Mouse (Mus musculus): Measurements from ENCODE around the gene Zfpm1. TPM values are rescaled to one million over a fixed set of nuclear protein-coding genes. Genes with fewer than 3 reads are reported as not detected.
A peak's percentile ranks its signal among the peaks of the same experiment; 100 is the strongest.

The Zfpm1 gene
- polyA plus RNA-seq, 1 experiment from 2014 or later, result 5.7 TPM

DNA sequence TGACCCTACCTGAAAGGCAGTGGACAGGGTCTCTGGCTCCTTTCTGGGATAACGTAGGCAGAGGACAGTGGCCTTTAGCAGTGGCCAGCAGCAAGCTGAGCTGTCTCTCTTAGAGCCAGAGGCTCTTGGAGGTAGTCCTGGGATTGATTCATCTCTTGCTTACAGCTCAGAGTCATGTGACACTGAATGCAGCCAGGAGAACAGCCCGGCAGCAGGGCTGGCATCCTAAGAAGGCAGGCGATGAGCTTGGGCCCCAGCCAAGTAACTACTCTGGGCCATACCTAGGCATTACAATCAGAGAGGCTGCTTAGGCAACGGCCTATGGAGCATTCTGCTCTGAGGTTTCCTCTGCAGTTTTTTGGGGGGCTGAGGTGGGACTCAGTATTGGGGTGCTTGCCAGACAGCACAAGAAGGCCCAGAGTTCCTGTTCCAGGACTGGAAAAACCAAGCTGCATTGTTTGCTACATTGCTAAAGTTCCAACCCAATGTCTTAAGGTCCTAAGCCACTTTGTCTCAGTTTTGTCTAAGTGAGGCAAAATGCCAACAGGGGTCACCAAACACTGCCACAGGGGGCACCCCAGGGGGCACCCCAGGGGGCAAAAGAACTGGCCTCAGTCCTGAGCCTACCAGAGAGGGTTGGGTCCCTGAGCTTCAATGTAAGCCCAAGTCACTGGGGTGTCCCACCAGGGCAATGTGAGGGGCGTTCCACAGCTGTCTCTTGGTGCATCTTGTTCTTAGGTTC, 66.0 kb downstream of the Zfpm1 start:
- DNase-seq (no peak), ATAC-seq (no peak)
- no peak overlapping the region for H3K4me2 ChIP-seq (ENCODE audit: low read depth, low read length)
- H3K4me1 ChIP-seq (ENCODE audit: insufficient read depth), result peaks cover 43% of the 10 kb centered on the region
- no peaks in the 10 kb centered on the region; the same call in none of the 2 replicates for H3K27me3 ChIP-seq (ENCODE audit: insufficient read depth, low read length)
- 64% methylated on average over 5 of the region's 5 CpGs for WGBS (ENCODE audit: insufficient replicate concordance)
- no peak overlapping the region for H3K4me3 ChIP-seq (ENCODE audit: low read depth, low read length)
- TF ChIP-seq EP300 (IDR thresholded peaks at IDR 0.05; ENCODE audit: low read depth), result no peak
- TF ChIP-seq CTCF (IDR thresholded peaks at IDR 0.05; ENCODE audit: low read depth), result no peak
- H3K36me3 ChIP-seq (replicated peaks; ENCODE audit: insufficient read depth, low read length), result no peaks in the 10 kb centered on the region
- no peak overlapping the region for H3K9ac ChIP-seq (replicated peaks)
- H3K27ac ChIP-seq (ENCODE audit: low read depth), result no peak overlapping the region
- no peaks in the 10 kb centered on the region for H3K9me3 ChIP-seq (ENCODE audit: low read length)

DNA sequence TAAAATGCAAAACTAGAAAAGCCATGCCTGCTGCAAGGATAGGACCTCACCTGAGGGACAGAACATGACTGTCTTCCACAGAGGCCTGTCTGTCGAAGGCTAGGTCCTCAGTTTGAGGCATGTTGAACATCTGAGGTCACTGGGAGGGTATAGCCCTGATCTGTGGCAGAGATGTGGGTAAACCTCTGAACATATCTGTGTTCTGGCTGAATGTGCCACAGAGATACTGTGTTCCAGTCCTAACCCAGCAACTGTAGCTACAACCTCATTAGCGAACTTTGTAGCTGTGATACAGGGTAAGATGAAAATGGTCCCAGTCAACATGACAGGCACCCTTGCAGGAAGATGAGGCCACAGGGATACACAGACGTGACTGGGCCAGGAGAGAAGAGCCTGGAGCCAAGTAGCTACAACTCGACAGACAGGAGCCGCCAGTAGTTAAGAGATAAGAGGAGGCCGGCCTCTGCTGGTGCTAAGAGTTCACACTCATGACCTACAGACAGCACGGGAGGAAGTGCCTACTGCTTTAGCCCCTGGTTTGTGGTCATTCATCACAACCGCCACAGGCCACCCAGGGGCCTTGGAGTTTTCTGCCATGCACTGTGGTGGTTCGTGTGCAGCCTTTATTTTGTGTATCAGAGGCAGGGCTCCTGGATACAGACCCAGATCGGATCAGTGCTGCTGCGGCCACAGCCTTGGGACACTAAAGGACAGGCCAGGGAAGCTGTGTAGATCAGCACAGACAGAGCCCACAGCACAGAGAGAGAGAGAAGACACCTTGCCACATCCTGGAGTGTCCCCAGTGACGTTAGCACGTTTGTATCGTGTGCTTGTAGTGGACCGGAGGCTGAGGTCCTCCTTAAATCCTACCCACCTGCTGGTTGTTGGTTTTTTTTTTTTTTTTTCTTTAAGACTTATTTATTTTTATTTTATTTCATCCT, 67.7 kb downstream of the Zfpm1 start:
- H3K4me3 ChIP-seq (ENCODE audit: low read depth, low read length), result no peak overlapping the region
- WGBS (ENCODE audit: insufficient replicate concordance), result 21% methylated on average over 15 of the region's 15 CpGs
- no peaks in the 10 kb centered on the region for H3K9me3 ChIP-seq (ENCODE audit: low read length)
- TF ChIP-seq EP300 (IDR thresholded peaks at IDR 0.05; ENCODE audit: low read depth) (peak; percentile 83), CTCF (IDR thresholded peaks at IDR 0.05; ENCODE audit: low read depth) (peak; percentile 24; the same call in 1 of the 2 replicates)
- H3K4me1 ChIP-seq (ENCODE audit: insufficient read depth), result peaks cover 29% of the 10 kb centered on the region
- ATAC-seq, result peak; percentile 72
- DNase-seq, result no peak
- H3K27me3 ChIP-seq (ENCODE audit: insufficient read depth, low read length), result no peaks in the 10 kb centered on the region
- H3K36me3 ChIP-seq (replicated peaks; ENCODE audit: insufficient read depth, low read length), result no peaks in the 10 kb centered on the region
- no peak overlapping the region for H3K27ac ChIP-seq (ENCODE audit: low read depth)
- 0 out of 2 replicates have a peak overlapping the region, but pooled peaks have one; percentile 7 for H3K4me2 ChIP-seq (ENCODE audit: low read depth, low read length)
- no peak overlapping the region for H3K9ac ChIP-seq (replicated peaks)

DNA sequence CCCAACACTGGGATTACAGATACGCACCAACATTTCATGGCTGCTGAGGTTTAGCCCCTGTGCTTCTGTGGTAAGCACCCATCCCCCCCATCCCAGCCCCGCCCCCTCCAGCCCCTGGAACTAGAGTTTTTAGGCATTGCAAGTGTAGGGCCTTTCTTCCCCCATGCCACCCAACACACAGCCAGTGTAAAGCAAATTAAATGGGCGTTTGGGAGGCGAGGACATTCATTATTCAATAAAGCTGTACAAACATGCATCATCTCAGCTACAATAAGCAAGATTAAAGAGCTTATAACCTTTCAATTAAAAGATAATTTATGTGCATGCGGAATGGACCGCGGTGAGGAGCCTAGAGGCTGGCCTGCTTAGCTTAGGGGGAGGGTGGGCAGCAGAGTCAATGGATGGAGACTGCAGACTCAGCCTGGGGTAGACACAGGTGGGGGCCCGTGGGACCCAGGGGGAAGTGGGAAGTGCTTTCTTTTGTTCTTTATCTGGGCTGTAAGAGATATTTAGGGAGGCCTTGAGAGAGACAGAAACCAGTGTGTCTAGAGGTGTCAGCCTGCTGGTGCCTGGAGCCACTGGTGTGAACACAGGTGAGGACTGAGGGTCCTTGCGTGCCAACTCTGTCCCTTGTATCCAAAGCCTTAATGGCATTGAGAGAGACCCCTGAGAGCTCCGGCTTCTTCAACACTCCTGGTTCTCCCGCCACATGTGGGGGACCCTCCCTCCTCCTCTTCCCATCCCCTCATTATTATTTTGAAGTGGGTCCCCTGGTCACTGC, 68.6 kb downstream of the Zfpm1 start:
- H3K4me1 ChIP-seq (ENCODE audit: insufficient read depth), result peaks cover 22% of the 10 kb centered on the region
- H3K4me2 ChIP-seq (ENCODE audit: low read depth, low read length), result no peak overlapping the region
- H3K4me3 ChIP-seq (ENCODE audit: low read depth, low read length), result no peak overlapping the region
- TF ChIP-seq CTCF (IDR thresholded peaks at IDR 0.05; ENCODE audit: low read depth) (no peak), EP300 (IDR thresholded peaks at IDR 0.05; ENCODE audit: low read depth) (no peak)
- ATAC-seq, result no peak
- no peaks in the 10 kb centered on the region for H3K9me3 ChIP-seq (ENCODE audit: low read length)
- H3K9ac ChIP-seq (replicated peaks), result no peak overlapping the region
- no peak for DNase-seq
- 50% methylated on average over 11 of the region's 11 CpGs for WGBS (ENCODE audit: insufficient replicate concordance)
- H3K27me3 ChIP-seq (ENCODE audit: insufficient read depth, low read length), result no peaks in the 10 kb centered on the region
- H3K36me3 ChIP-seq (replicated peaks; ENCODE audit: insufficient read depth, low read length), result no peaks in the 10 kb centered on the region
- no peak overlapping the region for H3K27ac ChIP-seq (ENCODE audit: low read depth)

DNA sequence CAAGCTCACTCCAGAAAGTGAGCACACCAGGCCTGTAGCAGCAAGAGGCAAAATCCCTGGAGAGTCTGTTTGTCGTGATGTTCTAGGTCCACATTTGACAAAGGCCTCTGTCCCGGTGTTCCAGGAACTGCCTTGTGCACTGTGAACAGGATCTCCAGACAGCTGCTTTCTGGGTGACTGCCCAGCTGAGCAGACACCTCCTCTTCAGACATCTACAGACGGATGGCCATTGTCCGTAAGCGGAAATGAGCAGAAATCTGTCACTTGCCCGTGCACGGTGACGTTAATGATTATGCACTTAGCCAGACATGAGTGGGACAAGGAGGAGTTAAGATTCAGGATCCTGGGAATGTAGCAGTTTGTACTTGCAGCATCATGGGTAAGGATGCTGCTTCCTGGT, 72.2 kb downstream of the Zfpm1 start:
- H3K4me3 ChIP-seq (ENCODE audit: low read depth, low read length), result no peak overlapping the region
- no peaks in the 10 kb centered on the region for H3K9me3 ChIP-seq (ENCODE audit: low read length)
- ATAC-seq, result no peak
- TF ChIP-seq EP300 (IDR thresholded peaks at IDR 0.05; ENCODE audit: low read depth), result no peak
- no peak for TF ChIP-seq CTCF (IDR thresholded peaks at IDR 0.05; ENCODE audit: low read depth)
- 81% methylated on average over 8 of the region's 8 CpGs for WGBS (ENCODE audit: insufficient replicate concordance)
- no peak overlapping the region for H3K4me2 ChIP-seq (ENCODE audit: low read depth, low read length)
- no peak overlapping the region for H3K27ac ChIP-seq (ENCODE audit: low read depth)
- no peaks in the 10 kb centered on the region for H3K36me3 ChIP-seq (replicated peaks; ENCODE audit: insufficient read depth, low read length)
- no peak for DNase-seq
- H3K9ac ChIP-seq (replicated peaks), result no peak overlapping the region
- H3K4me1 ChIP-seq (ENCODE audit: insufficient read depth), result peaks cover 15% of the 10 kb centered on the region
- H3K27me3 ChIP-seq (ENCODE audit: insufficient read depth, low read length), result no peaks in the 10 kb centered on the region

DNA sequence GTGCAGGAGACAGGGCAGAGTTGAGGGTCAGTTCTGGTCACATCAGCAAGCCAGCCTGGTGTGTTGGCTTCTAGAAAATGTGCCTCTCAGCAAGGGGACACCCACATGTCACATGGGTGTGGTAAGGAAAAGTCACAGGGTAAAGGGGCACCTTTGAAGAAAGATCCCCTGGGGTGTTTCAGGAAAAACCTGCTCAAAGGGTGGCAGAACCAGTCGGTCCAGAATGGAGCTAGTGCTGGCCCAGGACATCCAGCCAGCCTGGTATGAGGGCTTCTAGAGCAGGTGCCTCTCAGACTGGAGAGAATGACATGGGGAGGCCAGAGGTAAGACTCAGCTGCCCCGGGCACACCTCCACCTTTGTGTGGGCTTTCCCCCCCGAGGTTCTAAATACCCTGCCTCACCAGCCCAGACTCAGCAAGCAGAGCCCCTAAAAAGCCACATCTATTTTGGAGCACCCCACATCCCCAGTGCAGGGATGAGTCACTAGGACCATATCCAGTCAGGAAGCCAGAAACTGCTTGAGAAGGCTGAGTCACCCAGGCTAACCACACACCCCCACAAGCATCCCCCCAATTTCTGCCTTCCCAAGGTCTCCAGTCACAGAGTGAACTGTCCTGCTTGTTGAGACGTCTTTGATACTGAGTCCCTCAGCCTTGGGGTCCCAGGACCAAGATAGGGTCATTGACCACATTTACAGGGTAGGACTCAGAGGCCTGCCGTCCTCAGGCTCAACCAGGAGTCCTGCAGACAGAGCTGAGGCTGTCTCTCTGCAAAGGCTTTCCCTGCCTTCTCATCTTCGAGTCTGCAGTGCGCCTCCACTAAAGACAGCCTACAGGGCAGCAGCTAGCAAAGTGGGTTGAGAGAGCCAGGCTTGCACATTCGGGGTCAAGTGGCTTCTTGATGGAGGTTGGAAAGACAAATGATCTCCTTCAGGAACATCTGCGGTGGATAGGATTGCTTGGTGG, 74.0 kb downstream of the Zfpm1 start:
- H3K9ac ChIP-seq (replicated peaks), result no peak overlapping the region
- 57% methylated on average over 9 of the region's 9 CpGs for WGBS (ENCODE audit: insufficient replicate concordance)
- no peak for ATAC-seq
- H3K4me3 ChIP-seq (ENCODE audit: low read depth, low read length), result no peak overlapping the region
- H3K4me1 ChIP-seq (ENCODE audit: insufficient read depth), result peaks cover 3% of the 10 kb centered on the region; the same call in 1 of the 2 replicates
- no peaks in the 10 kb centered on the region for H3K9me3 ChIP-seq (ENCODE audit: low read length)
- no peaks in the 10 kb centered on the region for H3K27me3 ChIP-seq (ENCODE audit: insufficient read depth, low read length)
- H3K27ac ChIP-seq (ENCODE audit: low read depth), result no peak overlapping the region
- no peak overlapping the region for H3K4me2 ChIP-seq (ENCODE audit: low read depth, low read length)
- DNase-seq, result no peak
- no peak for TF ChIP-seq EP300 (IDR thresholded peaks at IDR 0.05; ENCODE audit: low read depth)
- TF ChIP-seq CTCF (IDR thresholded peaks at IDR 0.05; ENCODE audit: low read depth), result no peak
- H3K36me3 ChIP-seq (replicated peaks; ENCODE audit: insufficient read depth, low read length), result no peaks in the 10 kb centered on the region
